Mouse (Mus musculus) liver, embryonic 16.5 days (tissue): Measurements from ENCODE around the gene Slc25a45. TPM values are rescaled to one million over a fixed set of nuclear protein-coding genes. Genes with fewer than 3 reads are reported as not detected.
A peak's percentile ranks its signal among the peaks of the same experiment; 100 is the strongest.
"Not testable (repeated sequence)": the region's sequence is repeated elsewhere in the genome, so short reads cannot be mapped to it uniquely, and the experiment has no call there.

Experiments
- ATAC-seq: fragments of 200-750 bp; cut with Nextera tagmentation; 2 replicates; pipeline ENCODE4 v1.8.0; 2017; ENCODE audit warnings: low read depth, mild to moderate bottlenecking, moderate number of reproducible peaks, moderate library complexity
- H3K27ac ChIP-seq: fragments of 300-500 bp; sonication (generic); 2 replicates; pipeline ENCODE4 v1.5.1; 2014; ENCODE audit warnings: mild to moderate bottlenecking, low read length
- H3K27me3 ChIP-seq: fragments of 300-500 bp; sonication (generic); 2 replicates; pipeline ENCODE4 v1.6.1; 2014; ENCODE audit warnings: low read depth, low read length, mixed read lengths; ENCODE audit not compliant: control insufficient read depth, insufficient read depth
- H3K36me3 ChIP-seq: fragments of 300-500 bp; sonication (generic); 2 replicates; pipeline ENCODE4 v1.6.1; 2014; ENCODE audit warnings: mild to moderate bottlenecking; ENCODE audit not compliant: control insufficient read depth, insufficient read depth
- H3K4me1 ChIP-seq: fragments of 300-500 bp; sonication (generic); 2 replicates; pipeline ENCODE4 v1.6.1; 2014; ENCODE audit warnings: low read depth, low read length, mixed read lengths; ENCODE audit not compliant: control insufficient read depth
- H3K4me2 ChIP-seq: fragments of 300-500 bp; sonication (generic); 2 replicates; pipeline ENCODE4 v1.6.1; 2014; ENCODE audit warnings: low read depth, low read length, mixed read lengths
- H3K4me3 ChIP-seq: fragments of 300-500 bp; sonication (generic); 2 replicates; pipeline ENCODE4 v1.5.1; 2014; ENCODE audit warnings: low read depth, mild to moderate bottlenecking, low read length
- H3K9ac ChIP-seq: fragments of 300-500 bp; sonication (generic); 2 replicates; pipeline ENCODE4 v1.6.1; 2014; ENCODE audit warnings: low read depth, low read length
- H3K9me3 ChIP-seq: fragments of 300-500 bp; sonication (generic); replicated peaks from 2 replicates; pipeline ENCODE4 v1.6.1; 2016; ENCODE audit warnings: low read length; ENCODE audit not compliant: control insufficient read depth
- WGBS: fragments of 180-500 bp; shearing (Covaris S2); extraction: QIAGEN DNeasy Blood & Tissue Kit; methylation state at CpG from one replicate; pipeline ENCODE4 v1.1.7; 2014; ENCODE audit not compliant: insufficient replicate concordance; 5-methylcytosine and 5-hydroxymethylcytosine counted together
- polyA plus RNA-seq: library from polyadenylated mRNA; unstranded; fragments of >200 nt; fragmentation: Nextera tagmentation; extraction: Ambion mirVana; gene quantifications from 2 replicates; pipeline ENCODE4 v1.2.1, GENCODE M21; 2015

The Slc25a45 gene
- polyA plus RNA-seq, 1 experiment from 2014 or later: 6.9 TPM

DNA sequence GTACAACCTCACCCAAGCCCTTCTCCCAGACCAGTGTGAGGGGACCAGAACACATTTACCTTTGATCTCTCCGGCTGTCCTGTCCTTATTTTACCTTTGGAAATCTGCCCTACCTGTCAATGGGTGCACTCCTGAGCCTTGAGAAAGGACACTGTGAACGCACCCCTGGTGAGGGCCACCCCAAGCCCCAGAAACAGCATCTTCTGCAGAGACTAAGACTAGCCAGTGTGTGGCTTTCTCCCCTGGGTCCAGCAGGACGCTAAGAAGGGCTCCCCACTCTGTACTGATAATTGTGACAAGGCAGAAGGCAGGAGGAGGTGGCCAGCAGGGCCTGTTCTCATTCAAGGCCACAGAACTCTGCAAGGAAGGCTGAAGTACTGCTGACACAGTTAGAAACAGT is 1.3 kb downstream of the Slc25a45 start:
- no peaks in the 10 kb centered on the region; the same call in 1 of the 2 replicates for H3K27me3 ChIP-seq
- 0 out of 2 replicates have a peak overlapping the region, but pooled peaks have one; percentile 50 for H3K9ac ChIP-seq
- H3K9me3 ChIP-seq: no peaks in the 10 kb centered on the region
- H3K4me2 ChIP-seq: peak overlapping the region; percentile 31
- ATAC-seq: no peak
- 48% methylated on average over 3 of the region's 3 CpGs for WGBS
- H3K36me3 ChIP-seq: no peaks in the 10 kb centered on the region
- peaks cover 48% of the 10 kb centered on the region for H3K4me1 ChIP-seq
- H3K4me3 ChIP-seq: peak overlapping the region; percentile 39
- H3K27ac ChIP-seq: no peak overlapping the region

DNA sequence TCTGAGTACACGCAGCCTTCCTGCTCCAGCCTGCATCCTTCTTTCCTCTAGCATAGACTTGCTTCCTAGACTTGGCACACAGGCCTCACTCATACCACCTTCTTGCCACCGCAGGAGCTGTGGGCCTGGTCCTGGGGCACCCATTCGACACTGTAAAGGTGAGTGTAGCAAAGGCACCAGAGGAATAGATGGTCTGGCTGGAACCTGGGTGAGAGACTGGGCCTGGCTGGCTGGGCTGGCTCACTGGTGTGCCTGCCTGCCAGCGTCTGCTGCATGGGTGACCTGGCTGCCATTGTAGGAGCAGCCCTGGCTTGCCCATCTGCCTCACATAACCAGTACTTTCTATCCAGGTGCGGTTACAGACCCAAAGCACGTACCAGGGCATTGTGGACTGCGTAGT is 2.1 kb downstream of the Slc25a45 start:
- H3K4me3 ChIP-seq: no peak overlapping the region
- no peak for ATAC-seq
- no peaks in the 10 kb centered on the region for H3K36me3 ChIP-seq
- no peaks in the 10 kb centered on the region for H3K27me3 ChIP-seq
- 84% methylated on average over 7 of the region's 7 CpGs for WGBS
- no peak overlapping the region for H3K4me2 ChIP-seq
- no peak overlapping the region for H3K27ac ChIP-seq
- no peak overlapping the region for H3K9ac ChIP-seq
- H3K4me1 ChIP-seq: peaks cover 48% of the 10 kb centered on the region
- H3K9me3 ChIP-seq: no peaks in the 10 kb centered on the region

DNA sequence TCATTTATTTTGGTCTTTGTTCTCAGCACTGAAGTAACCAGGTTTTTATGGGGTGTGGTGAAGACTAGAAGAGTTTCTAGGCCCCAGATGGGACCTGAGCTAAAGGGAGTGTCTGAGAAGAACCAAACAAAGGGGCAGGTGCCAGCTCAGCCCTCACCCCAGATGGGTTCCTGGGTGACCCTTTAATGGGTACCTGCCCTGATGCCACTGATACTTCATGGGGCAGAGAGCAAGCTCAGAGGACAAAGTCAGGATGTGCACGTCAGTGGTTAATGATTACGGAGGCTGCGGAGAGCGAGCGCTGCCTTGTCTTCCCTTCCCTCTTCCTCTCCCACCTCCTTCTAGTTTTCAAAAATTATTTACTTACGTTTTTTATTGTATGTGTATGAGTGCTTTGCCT is 3.5 kb downstream of the Slc25a45 start:
- Histone ChIP-seq H3K4me1 (peaks cover 49% of the 10 kb centered on the region), H3K27ac (no peak overlapping the region)
- no peak for ATAC-seq

DNA sequence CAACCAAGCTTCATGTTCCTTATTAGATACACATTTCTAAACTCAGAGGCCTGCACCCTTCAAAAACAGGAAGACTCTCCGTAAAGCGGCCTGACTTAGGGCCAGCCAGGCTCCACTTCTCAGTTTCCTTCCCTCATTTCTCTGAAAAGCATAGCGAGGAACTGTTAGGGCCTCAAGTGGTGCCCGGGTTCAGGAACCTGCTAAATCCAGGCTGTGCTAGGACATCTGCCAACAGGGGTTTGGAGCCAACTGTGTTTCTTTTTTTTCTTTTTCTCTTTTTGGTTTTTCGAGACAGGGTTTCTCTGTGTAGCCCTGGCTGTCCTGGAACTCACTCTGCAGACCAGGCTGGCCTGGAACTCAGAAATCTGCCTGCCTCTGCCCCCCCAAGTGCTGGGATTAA is 4.5 kb downstream of the Slc25a45 start:
- not testable (repeated sequence) for H3K9me3 ChIP-seq, H3K36me3 ChIP-seq, H3K27ac ChIP-seq, H3K4me3 ChIP-seq, ATAC-seq, H3K27me3 ChIP-seq, H3K9ac ChIP-seq, H3K4me2 ChIP-seq
- H3K4me1 ChIP-seq: peaks cover 50% of the 10 kb centered on the region
- 51% methylated on average over 5 of the region's 5 CpGs for WGBS

More for the DNA sequence above, 3.5 kb downstream of the Slc25a45 start:
- Histone ChIP-seq H3K4me3 (no peak overlapping the region), H3K36me3 (no peaks in the 10 kb centered on the region), H3K4me2 (no peak overlapping the region), H3K9ac (no peak overlapping the region), H3K9me3 (no peaks in the 10 kb centered on the region), H3K27me3 (peaks cover 3% of the 10 kb centered on the region; the same call in 1 of the 2 replicates)
- 80% methylated on average over 6 of the region's 6 CpGs for WGBS

DNA sequence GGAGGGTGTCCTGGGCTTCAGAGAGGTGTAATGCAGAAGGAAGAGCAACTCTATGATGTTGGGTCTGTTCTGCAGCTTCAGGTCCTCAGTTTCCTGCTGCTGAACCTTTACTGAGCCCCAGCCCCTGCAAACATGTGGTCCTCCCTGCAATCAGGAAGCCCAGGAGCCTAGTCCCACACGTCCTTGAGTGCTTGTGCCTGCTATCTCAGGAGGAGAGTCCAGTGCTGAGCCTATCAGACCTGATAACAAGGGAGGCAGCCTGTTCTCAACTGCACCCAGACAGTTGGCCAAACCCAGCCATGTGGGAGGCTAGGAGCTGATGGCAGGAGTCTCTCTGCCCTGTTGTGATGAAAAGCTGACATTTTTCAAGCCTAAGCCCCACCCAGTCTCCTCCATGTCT is 6.3 kb downstream of the Slc25a45 start:
- ATAC-seq: peak; percentile 93
- H3K36me3 ChIP-seq: no peaks in the 10 kb centered on the region
- peak overlapping the region; percentile 85 for H3K27ac ChIP-seq
- peaks cover 38% of the 10 kb centered on the region for H3K4me1 ChIP-seq
- H3K9me3 ChIP-seq: no peaks in the 10 kb centered on the region
- peak overlapping the region; percentile 22; the same call in 1 of the 2 replicates for H3K4me2 ChIP-seq
- H3K27me3 ChIP-seq: peaks cover 7% of the 10 kb centered on the region
- H3K9ac ChIP-seq: 0 out of 2 replicates have a peak overlapping the region, but pooled peaks have one; percentile 23
- no peak overlapping the region for H3K4me3 ChIP-seq
- WGBS: 50% methylated on average over 1 of the region's 1 CpGs

DNA sequence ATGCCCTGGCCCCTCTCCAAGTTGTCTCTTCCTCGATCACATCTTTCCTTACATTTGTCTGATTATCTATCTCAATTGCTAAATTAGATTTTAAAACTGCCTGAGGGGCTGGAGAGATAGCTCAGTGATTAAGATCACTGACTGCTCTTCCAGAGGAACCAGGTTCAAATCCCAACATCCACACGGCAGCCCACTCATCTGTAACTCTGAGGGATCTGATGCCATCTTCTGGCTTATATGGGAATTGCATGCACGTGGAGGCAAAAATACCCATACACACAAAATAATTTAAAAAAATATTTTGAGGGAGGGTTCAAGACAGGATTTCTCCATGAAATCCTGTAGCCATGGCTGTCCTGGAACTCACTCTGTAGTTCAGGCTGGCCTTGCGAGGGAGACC is 8.2 kb downstream of the Slc25a45 start:
- no peak for ATAC-seq
- no peaks in the 10 kb centered on the region for H3K9me3 ChIP-seq
- H3K4me3 ChIP-seq: no peak overlapping the region
- no peaks in the 10 kb centered on the region for H3K36me3 ChIP-seq
- peaks cover 38% of the 10 kb centered on the region for H3K4me1 ChIP-seq
- no peak overlapping the region for H3K9ac ChIP-seq
- peaks cover 7% of the 10 kb centered on the region for H3K27me3 ChIP-seq
- H3K4me2 ChIP-seq: no peak overlapping the region
- no peak overlapping the region for H3K27ac ChIP-seq
- WGBS: 64% methylated on average over 4 of the region's 4 CpGs

DNA sequence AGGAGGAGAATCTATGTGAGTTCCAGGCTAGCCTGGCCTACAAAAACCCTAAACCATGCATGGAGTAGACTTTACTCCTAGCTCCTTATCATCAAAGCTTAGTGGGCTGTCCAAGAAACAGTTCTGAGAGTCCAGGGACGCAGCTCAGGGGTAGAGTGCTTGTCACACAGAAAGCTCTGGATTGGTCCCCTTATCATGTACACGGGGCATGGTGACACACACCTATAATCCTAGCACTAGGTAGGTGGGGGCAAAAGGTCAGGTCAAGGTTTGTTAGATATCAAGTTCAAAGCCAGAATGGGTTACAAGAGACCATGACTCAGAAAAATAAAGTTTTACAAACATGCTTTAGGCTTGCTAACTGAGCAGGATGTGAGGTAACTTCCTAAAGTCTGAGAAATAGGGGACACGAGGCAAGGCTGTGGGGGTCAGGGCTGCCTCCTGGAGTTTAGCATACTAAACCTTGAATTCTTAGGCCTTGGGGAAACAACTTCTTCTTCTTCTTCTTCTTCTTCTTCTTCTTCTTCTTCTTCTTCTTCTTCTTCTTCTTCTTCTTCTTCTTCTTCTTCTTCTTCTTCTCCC is 9.7 kb downstream of the Slc25a45 start:
- no peaks in the 10 kb centered on the region for H3K9me3 ChIP-seq
- H3K4me2 ChIP-seq: no peak overlapping the region
- WGBS: 32% methylated on average over 3 of the region's 3 CpGs
- H3K4me1 ChIP-seq: peaks cover 35% of the 10 kb centered on the region
- H3K27me3 ChIP-seq: peaks cover 14% of the 10 kb centered on the region
- no peak overlapping the region; the same call in 1 of the 2 replicates for H3K9ac ChIP-seq
- H3K27ac ChIP-seq: 0 out of 2 replicates have a peak overlapping the region, but pooled peaks have one; percentile 9
- no peak for ATAC-seq
- no peaks in the 10 kb centered on the region for H3K36me3 ChIP-seq
- no peak overlapping the region for H3K4me3 ChIP-seq

DNA sequence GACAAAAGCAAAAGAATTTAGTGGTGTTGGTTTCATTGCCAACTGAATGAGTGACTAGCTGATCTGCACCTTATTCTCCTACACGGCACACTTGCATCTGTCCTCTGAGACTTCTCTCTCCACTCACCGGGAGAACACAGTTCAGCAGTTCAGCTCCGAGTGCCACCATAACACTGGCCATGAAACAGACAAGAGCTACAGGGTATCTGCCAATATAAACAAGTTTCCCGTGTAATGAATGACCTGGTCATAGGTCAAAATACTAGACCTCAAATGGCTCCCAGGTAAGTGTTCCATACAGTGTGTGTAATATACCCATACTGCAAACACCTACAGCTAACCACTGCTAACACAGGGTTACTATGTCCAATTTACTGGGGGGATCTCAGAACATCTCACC is 11.6 kb downstream of the Slc25a45 start:
- WGBS: 64% methylated on average over 4 of the region's 4 CpGs
- peaks cover 27% of the 10 kb centered on the region for H3K4me1 ChIP-seq

DNA sequence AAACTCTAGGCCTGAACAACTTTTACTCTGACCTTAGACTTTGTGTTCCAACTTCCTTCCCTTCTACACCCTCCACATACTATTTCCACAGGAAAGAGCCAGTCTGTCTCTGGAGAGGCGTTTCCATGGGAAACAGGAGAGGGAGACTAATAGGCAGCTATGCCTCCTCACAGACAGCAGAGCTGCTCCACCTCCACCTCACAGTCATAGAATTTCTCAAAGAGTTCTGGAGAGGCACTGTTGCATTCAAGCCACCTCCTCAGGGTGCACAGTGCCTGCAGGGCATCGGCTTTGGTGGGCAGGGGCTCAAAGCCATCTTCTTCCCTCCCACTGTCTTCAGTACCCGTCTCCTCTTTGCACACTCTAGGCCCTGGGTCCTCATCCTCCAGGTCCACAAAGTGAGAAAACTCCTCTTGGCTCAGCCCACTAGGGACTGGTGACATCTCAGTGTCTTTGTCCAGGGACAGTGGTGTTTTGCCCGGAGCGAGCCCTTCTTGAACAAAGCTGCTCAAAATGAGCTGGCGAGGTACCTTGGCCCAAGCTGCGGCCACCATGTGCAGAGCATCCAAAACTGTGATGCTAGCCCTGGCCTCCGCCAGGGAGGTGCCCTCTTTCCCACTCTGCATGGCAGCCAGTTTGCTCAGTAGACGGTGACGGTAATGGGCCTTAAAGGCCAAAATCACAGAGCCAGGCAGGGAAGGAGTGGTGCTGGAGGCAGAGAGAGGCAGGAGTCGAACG is 14.1 kb downstream of the Slc25a45 start:
- no peak for ATAC-seq
- Histone ChIP-seq H3K4me1 (peaks cover 21% of the 10 kb centered on the region), H3K36me3 (peaks cover 6% of the 10 kb centered on the region), H3K9me3 (no peaks in the 10 kb centered on the region), H3K27ac (no peak overlapping the region), H3K27me3 (peaks cover 16% of the 10 kb centered on the region), H3K9ac (no peak overlapping the region), H3K4me3 (no peak overlapping the region), H3K4me2 (no peak overlapping the region)
- WGBS: 89% methylated on average over 12 of the region's 12 CpGs

More for the DNA sequence above, 11.6 kb downstream of the Slc25a45 start:
- H3K4me3 ChIP-seq: no peak overlapping the region
- no peaks in the 10 kb centered on the region for H3K9me3 ChIP-seq
- no peaks in the 10 kb centered on the region for H3K36me3 ChIP-seq
- no peak overlapping the region for H3K27ac ChIP-seq
- H3K27me3 ChIP-seq: peaks cover 19% of the 10 kb centered on the region
- no peak for ATAC-seq
- no peak overlapping the region for H3K4me2 ChIP-seq
- H3K9ac ChIP-seq: no peak overlapping the region
